Mouse (Mus musculus) layer of hippocampus, adult 18-20 months (tissue): ENCODE results near the gene Cdkn2c. TPM values are rescaled to one million over a fixed set of nuclear protein-coding genes. Genes with fewer than 3 reads are reported as not detected.
"Not testable (repeated sequence)": the region's sequence is repeated elsewhere in the genome, so short reads cannot be mapped to it uniquely, and the experiment has no call there.

Source experiments
- DNase-seq, 2 experiments: peaks; one replicate each; pipeline ENCODE4 v3.0.0; 2022; ENCODE audit warnings: low spot score in 2 of 2
- long read RNA-seq: library from polyadenylated mRNA; stranded (forward); transcript quantifications from one replicate; pipeline ENCODE4 v2.0.0, GENCODE M21; 2021
- total RNA-seq, 2 experiments: library from RNA; stranded (reverse); gene quantifications; 2 replicates each; pipeline ENCODE4 v1.2.3; 2021

Cdkn2c gene
- 1 to 10 TPM; 3.0 to 3.3 TPM for total RNA-seq
- long read RNA-seq, partial matches to known transcripts: 0 of 2 reads
- long read RNA-seq, other reads (novel, unspliced or antisense): 0 of 2 reads

- DNase-seq: peak; percentile 39 to 63
Measured at GRCm38 (mm10) chr4:109666461-109667269, at the start of gene Cdkn2c. Cdkn2c (minus strand) TSS chr4:109667189.

DNA sequence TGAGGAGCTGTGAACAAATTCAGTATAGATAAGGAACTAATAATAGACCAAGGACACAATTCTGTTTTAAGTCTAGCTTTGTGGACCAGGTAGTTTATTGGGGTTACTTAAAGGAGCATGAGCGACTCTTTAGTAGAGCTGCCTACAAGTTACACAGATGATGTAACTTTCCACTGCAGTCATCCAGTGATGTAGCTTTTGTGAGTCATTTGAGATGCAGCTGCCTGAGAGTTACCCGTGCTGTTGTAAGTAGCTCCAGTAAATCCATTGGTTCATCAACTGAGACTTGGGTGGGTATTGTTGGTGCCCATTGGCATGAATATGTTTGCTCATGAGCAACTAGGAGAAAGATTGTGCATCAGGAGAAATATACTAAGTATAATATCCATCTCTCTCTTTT lies 38.4 kb upstream of the Cdkn2c start:
- no peak for DNase-seq

- peak in 1 of 2 experiments; percentile 36 for DNase-seq
Measured at GRCm38 (mm10) chr4:109703568-109703967, 36.6 kb upstream of the Cdkn2c start.

DNA sequence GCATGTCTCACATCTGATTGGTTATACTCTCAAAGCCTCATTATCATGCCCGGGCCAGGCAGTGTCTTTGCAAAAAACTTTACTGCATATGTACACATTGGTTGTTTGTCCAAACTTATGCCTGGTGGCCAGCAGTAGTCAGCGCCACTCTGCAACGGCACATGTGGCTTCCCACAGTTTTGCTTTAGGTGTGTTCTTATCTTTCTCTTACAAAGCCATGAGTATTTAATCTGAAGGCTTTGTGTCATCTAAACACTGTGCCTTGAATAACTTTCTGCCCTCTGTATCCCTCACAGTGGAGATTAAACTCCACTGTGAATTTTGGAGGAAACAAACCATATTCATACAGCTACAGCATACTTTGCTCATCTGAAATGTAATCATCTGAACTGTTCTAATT lies 33.7 kb upstream of the Cdkn2c start:
- not testable (repeated sequence) for DNase-seq

DNA sequence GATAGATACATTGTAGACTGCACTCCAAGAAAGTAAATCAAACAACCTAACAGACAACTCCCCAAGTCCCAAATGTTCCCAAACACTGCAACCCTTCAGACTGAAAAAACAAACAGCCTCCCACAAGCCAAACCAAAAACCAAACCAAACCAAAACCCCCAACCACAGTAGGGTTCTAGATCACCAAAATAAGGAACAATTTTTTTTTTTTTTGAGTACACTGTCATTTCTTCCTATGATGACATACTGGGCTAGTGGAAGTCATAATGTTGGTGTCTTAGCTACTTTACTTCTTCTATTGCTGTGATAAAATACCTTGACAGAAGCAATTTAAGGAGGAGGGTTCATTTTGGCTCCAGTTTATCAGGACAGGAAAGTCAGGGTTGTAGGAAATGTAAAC lies 25.7 kb upstream of the Cdkn2c start:
- DNase-seq: no peak

DNA sequence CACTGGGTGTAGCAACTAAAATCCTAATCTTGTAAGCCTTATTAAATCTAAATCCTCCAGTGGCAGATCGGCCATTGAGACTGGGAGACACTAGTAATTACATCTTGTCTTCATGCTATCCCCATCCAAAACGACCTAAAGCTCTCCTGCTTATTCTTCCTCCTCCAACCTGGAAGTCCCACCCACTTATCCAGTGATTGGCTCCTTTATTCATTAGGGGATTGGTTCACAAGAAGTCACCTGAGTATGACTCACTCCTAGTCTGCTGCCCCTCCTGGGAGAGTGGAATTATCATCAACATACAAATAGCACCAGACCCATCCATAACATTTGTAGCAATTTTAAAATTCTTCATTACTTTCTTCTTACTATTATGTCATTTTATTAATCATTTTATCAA lies 16.6 kb upstream of the Cdkn2c start:
- DNase-seq: no peak

DNA sequence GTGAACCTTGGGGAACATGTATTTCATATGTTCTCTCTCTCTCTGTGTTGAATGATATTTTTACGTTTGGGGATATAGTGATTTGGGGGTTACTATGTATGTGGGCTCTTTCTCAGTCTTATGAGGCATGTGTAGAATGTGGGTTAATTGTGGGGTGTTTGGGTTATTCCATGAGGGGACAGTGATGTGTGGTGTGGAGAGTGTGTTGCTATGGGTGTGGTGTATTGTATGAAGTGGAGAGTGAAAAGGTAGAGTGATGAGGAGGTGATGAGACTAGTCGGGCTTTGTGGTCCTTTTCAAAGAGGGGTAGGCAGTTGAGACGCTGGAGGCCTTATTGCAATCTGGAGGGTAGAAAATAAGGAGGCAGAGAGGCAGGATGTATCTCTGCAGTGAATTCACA lies 10.2 kb upstream of the Cdkn2c start:
- no peak for DNase-seq

- DNase-seq: peak; percentile 95 to 98
Measured at GRCm38 (mm10) chr4:109676218-109677215, 9.5 kb upstream of the Cdkn2c start, which contains the start of gene Faf1. Faf1 (plus strand) TSS chr4:109676588.

DNA sequence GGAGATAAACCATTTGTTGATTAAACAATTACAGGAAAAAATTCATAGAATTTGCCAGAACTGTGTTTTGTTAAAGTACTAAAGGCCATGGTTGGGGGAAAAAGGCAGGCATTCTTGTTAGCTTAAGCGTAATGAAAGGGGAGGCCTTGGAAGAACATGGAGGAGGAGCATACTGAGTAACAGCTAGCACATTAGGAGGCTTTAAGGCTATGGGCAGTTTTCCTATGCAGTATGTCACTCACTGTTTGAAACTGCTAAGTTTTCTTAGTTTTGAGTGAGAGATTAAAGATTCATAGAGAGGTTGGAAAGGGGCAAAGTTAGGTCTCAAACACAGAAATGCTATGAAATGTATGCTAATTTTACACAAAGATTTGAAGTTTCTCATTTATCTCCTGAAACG lies 7.1 kb upstream of the Cdkn2c start:
- no peak for DNase-seq

- DNase-seq: no peak
Measured at GRCm38 (mm10) chr4:109671941-109672340, 5.0 kb upstream of the Cdkn2c start.

GRCm38 (mm10) chr4:109670213-109670612 lies 3.2 kb upstream of the Cdkn2c start:
- DNase-seq: peak in 1 of 2 experiments; percentile 16

DNA sequence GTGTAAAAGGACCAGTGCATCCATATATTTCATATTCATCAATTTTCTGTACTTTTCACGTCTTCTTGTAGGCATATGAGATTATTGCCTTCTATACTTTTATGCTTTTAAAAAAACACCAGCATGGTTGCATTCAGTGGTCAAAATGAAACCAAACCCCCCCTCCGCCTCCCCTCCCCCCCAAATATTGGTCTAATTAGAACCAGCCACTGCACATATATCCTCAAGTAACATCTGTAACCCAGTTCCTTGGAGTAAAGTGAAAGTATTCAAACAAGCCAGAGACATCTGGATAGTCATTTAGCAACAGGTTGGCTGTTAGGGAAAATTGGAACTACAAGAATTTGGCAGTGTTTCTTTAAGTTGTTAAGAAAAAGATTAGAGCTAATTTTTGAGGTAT lies 529 bp upstream of the Cdkn2c start:
- DNase-seq: no peak

- DNase-seq: peak in 1 of 2 experiments; percentile 21
Measured at GRCm38 (mm10) chr4:109665982-109666460, 968 bp downstream of the Cdkn2c start.

DNA sequence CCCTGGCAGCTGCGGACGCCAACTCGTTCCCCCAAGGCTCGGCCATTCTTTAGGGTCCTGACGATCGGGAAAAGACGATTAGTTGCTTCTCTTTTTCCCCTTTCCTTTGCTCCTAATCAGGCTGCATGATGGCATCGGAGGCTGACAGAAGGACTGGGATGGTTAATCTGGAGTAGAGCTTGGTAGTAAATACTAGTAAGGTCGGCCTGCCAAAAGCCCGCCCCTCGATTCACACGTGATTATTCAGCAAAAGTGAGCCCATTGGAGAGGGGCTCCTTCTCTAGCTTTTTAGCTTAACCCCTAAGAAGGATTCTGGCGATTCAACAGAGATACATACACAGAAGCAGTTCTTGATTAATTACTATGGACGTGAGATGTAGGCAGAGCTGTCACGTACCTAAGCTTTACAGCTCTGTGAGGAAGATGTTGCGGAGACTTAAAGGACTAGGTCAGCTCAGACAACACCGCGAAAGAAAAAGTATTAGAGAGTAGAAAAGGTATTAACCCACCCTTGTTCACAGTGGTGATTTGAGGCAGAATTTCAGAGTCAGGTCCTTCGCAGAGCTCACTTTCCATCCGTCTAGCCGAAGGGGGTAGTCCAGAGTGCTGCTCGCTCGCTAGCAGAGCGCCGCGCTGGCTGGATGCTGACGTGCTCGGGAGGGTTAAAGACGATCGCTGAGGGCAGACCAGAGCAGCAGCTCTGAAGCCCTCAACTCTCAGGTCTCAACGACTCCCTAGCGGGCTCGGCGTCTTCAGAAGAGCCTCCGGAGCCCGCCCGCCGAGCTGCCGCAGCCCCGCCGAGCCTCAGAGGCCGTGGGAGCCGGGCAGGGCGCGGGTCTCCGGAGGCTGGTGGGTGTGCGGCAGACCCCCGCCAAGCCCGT lies 1.6 kb downstream of the Cdkn2c start:
- DNase-seq: peak in 1 of 2 experiments; percentile 12

DNA sequence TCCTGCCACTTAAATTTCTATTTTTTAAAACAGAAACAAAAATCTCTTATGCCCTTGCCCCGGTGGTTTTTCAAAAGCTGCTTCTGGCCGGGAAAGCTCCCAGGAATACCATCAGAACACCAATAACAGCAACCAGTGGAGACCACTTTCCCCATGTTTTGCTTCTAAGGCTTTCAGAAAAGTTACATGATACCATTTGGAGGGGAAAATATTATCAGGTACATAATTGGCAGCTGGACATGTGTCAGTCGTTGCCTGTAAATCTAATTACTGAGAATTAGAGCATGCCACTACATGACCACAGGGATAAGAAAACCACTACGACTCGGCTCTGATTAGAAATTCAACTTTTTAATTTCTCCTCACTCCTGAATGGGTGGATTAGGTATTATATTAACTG lies 2.9 kb downstream of the Cdkn2c start:
- DNase-seq: no peak

- no peak for DNase-seq
Measured at GRCm38 (mm10) chr4:109662271-109662670, 4.7 kb downstream of the Cdkn2c start.

DNA sequence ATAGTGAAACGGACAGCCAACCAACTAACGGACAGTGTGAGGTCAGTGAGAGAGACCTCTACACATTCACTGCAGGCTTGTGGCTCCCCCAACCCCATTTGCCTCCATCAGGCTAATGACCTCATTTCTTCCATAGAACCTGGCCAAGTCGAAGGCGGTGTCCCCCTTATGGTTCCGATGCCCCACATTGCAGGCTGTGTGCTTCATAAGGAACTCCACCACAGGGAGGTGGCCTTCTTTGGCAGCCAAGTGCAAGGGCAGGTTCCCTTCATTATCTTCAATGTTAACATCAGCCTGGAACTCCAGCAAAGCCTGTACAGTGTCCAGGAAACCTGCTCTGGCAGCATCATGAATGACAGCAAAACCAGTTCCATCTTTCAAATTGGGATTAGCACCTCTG lies 5.8 kb downstream of the Cdkn2c start:
- no peak for DNase-seq

DNA sequence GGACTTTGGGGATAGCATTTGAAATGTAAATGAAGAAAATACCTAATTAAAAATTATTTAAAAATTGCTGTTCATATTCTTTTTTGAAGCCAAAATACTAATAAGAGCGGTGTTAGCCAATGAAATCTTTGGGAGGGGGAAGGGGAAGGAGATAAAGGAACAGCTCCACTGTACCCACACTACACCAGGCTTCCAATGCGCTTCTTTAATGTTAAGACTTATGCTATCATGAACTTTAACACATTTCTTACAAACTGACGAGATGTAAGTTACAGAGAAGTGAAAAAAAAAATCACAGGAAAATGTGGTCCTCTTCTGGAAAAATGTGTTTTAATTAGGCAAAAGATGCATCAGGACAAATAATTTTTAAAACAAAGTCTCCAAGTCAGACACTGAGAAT lies 6.4 kb downstream of the Cdkn2c start:
- DNase-seq: no peak

- no peak for DNase-seq
Measured at GRCm38 (mm10) chr4:109659571-109659970, 7.4 kb downstream of the Cdkn2c start.

DNA sequence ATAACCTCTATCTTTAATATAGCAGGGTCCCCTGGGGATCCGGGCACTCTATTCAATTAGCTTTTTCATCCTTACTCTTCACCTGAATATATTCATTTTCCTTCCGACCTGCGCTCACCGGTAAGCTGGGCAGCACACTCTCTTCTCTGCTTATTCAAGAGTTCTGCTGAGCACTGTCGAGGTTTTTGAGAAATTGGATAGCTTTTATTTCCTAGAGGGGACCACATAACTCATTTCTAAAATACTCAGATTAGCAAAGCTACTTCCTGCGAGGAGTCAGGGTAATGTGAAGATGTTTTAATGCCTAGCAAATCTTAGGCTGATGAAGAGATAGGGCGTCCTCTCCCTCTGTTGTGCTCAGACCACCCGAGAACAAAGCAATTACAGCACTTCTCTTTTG lies 8.2 kb downstream of the Cdkn2c start:
- no peak for DNase-seq
